Mouse (Mus musculus): ENCODE results near the gene Lrrc55. TPM values are rescaled to one million over a fixed set of nuclear protein-coding genes. Genes with fewer than 3 reads are reported as not detected.

Gene Lrrc55
- polyA plus RNA-seq, 1 experiment, result 35.7 TPM

GRCm38 (mm10) chr2:85155334-85155733 is 41.7 kb downstream of the Lrrc55 start:
- Histone ChIP-seq H3K27ac (ENCODE audit: insufficient read depth, low read length) (no peak overlapping the region), H3K4me3 (ENCODE audit: insufficient read depth, low read length) (no peak overlapping the region), H3K4me1 (ENCODE audit: control insufficient read depth, insufficient read depth, low read length) (0 out of 2 replicates have a peak, but pooled peaks cover 2% of the 10 kb centered on the region)
- TF ChIP-seq CTCF (IDR thresholded peaks at IDR 0.05; ENCODE audit: extremely low read depth, insufficient read depth, low read length) (no peak), POLR2A (IDR thresholded peaks at IDR 0.05; ENCODE audit: extremely low read depth, insufficient read depth, low read length) (no peak)

GRCm38 (mm10) chr2:85151233-85151632 is 45.8 kb downstream of the Lrrc55 start:
- Histone ChIP-seq H3K4me3 (ENCODE audit: insufficient read depth, low read length) (no peak overlapping the region), H3K4me1 (ENCODE audit: control insufficient read depth, insufficient read depth, low read length) (peaks cover 2% of the 10 kb centered on the region; the same call in 1 of the 2 replicates), H3K27ac (ENCODE audit: insufficient read depth, low read length) (no peak overlapping the region)
- TF ChIP-seq POLR2A (IDR thresholded peaks at IDR 0.05; ENCODE audit: extremely low read depth, insufficient read depth, low read length), result no peak

- Histone ChIP-seq H3K27ac (ENCODE audit: insufficient read depth, low read length) (no peak overlapping the region), H3K4me3 (ENCODE audit: insufficient read depth, low read length) (no peak overlapping the region), H3K4me1 (ENCODE audit: control insufficient read depth, insufficient read depth, low read length) (peaks cover 2% of the 10 kb centered on the region; the same call in 1 of the 2 replicates)
- TF ChIP-seq CTCF (IDR thresholded peaks at IDR 0.05; ENCODE audit: extremely low read depth, insufficient read depth, low read length) (no peak), POLR2A (IDR thresholded peaks at IDR 0.05; ENCODE audit: extremely low read depth, insufficient read depth, low read length) (no peak)
Measured at GRCm38 (mm10) chr2:85150373-85150772, 46.6 kb downstream of the Lrrc55 start.

GRCm38 (mm10) chr2:85147481-85147880 is 49.5 kb downstream of the Lrrc55 start:
- H3K27ac ChIP-seq (ENCODE audit: insufficient read depth, low read length), result no peak overlapping the region
- TF ChIP-seq POLR2A (IDR thresholded peaks at IDR 0.05; ENCODE audit: extremely low read depth, insufficient read depth, low read length), result no peak
- H3K4me1 ChIP-seq (ENCODE audit: control insufficient read depth, insufficient read depth, low read length), result peaks cover 2% of the 10 kb centered on the region; the same call in 1 of the 2 replicates
- H3K4me3 ChIP-seq (ENCODE audit: insufficient read depth, low read length), result no peak overlapping the region

DNA sequence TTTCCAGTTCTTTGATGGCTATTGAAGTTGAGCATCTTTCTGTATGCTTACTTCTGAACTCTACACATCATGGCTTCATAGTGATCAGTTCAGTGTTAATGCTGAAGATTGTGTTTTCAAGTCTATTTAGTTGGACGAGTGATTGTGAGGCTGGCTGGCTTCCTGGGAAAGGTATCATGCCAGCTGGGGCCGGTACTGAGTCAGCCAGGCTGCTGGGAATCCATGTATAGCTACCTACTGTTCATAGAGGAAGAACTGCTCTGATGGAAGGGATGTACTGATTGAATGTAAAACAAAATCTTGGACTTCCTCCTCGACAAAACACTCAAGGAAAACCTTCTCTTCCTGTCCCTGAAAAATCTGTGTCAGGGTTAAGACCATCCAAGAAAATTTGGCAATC is 51.7 kb downstream of the Lrrc55 start:
- Histone ChIP-seq H3K27ac (ENCODE audit: insufficient read depth, low read length) (no peak overlapping the region), H3K4me3 (ENCODE audit: insufficient read depth, low read length) (no peak overlapping the region), H3K4me1 (ENCODE audit: control insufficient read depth, insufficient read depth, low read length) (no peaks in the 10 kb centered on the region; the same call in 1 of the 2 replicates)
- no peak for TF ChIP-seq CTCF (IDR thresholded peaks at IDR 0.05; ENCODE audit: extremely low read depth, insufficient read depth, low read length)
- TF ChIP-seq POLR2A (IDR thresholded peaks at IDR 0.05; ENCODE audit: extremely low read depth, insufficient read depth, low read length), result no peak

GRCm38 (mm10) chr2:85144908-85145307 is 52.1 kb downstream of the Lrrc55 start:
- no peak for TF ChIP-seq CTCF (IDR thresholded peaks at IDR 0.05; ENCODE audit: extremely low read depth, insufficient read depth, low read length)
- no peak for TF ChIP-seq POLR2A (IDR thresholded peaks at IDR 0.05; ENCODE audit: extremely low read depth, insufficient read depth, low read length)
- Histone ChIP-seq H3K27ac (ENCODE audit: insufficient read depth, low read length) (no peak overlapping the region), H3K4me1 (ENCODE audit: control insufficient read depth, insufficient read depth, low read length) (no peaks in the 10 kb centered on the region; the same call in 1 of the 2 replicates), H3K4me3 (ENCODE audit: insufficient read depth, low read length) (no peak overlapping the region)

DNA sequence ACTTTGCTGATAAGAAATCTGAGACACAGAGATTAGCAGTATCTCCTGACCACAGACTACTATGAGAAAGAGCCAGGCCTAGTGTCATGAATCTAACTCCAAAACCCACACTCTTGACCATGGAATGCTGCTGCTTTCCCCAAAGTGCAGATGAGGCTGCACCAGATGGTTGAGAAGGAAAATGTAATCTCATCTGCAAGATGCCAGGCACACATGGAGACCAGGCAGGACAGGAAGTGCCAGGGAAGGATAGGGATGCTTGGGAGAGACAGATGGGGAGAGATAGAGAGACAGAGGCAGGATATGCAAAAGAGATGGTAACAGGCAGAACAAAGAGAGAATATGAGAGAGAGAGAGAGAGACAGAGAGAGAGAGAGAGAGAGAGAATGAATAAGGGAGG is 56.2 kb downstream of the Lrrc55 start:
- H3K4me3 ChIP-seq (ENCODE audit: insufficient read depth, low read length), result no peak overlapping the region
- no peak overlapping the region for H3K27ac ChIP-seq (ENCODE audit: insufficient read depth, low read length)
- no peak for TF ChIP-seq POLR2A (IDR thresholded peaks at IDR 0.05; ENCODE audit: extremely low read depth, insufficient read depth, low read length)
- no peak for TF ChIP-seq CTCF (IDR thresholded peaks at IDR 0.05; ENCODE audit: extremely low read depth, insufficient read depth, low read length)
- no peaks in the 10 kb centered on the region for H3K4me1 ChIP-seq (ENCODE audit: control insufficient read depth, insufficient read depth, low read length)

DNA sequence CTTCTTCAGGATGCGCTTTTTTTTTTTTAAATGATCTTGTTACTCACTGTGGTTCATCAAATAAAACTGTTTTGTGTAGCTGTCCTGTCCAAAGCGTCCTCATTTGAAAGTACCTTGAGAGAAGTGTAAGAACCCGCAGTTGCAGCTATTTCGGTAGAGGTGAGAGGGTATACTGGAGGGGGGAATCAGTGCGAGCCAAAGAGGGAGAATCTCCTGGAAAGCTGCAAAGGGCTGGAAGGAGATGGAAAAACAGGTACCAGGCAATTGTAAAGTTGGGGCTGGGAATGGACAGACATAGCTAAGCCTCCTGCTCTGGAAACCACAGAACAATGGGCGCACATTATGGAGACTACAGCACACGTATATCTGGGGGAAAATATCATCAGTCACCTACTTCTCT is 57.2 kb downstream of the Lrrc55 start:
- H3K4me3 ChIP-seq (ENCODE audit: insufficient read depth, low read length), result no peak overlapping the region
- TF ChIP-seq CTCF (IDR thresholded peaks at IDR 0.05; ENCODE audit: extremely low read depth, insufficient read depth, low read length) (no peak), POLR2A (IDR thresholded peaks at IDR 0.05; ENCODE audit: extremely low read depth, insufficient read depth, low read length) (no peak)
- H3K27ac ChIP-seq (ENCODE audit: insufficient read depth, low read length), result no peak overlapping the region
- H3K4me1 ChIP-seq (ENCODE audit: control insufficient read depth, insufficient read depth, low read length), result no peaks in the 10 kb centered on the region

- Histone ChIP-seq H3K27ac (ENCODE audit: insufficient read depth, low read length) (no peak overlapping the region), H3K4me3 (ENCODE audit: insufficient read depth, low read length) (no peak overlapping the region), H3K4me1 (ENCODE audit: control insufficient read depth, insufficient read depth, low read length) (no peaks in the 10 kb centered on the region)
- no peak for TF ChIP-seq CTCF (IDR thresholded peaks at IDR 0.05; ENCODE audit: extremely low read depth, insufficient read depth, low read length)
- TF ChIP-seq POLR2A (IDR thresholded peaks at IDR 0.05; ENCODE audit: extremely low read depth, insufficient read depth, low read length), result no peak
Measured at GRCm38 (mm10) chr2:85139393-85139792, 57.6 kb downstream of the Lrrc55 start.

- H3K4me1 ChIP-seq (ENCODE audit: control insufficient read depth, insufficient read depth, low read length), result no peaks in the 10 kb centered on the region
- no peak overlapping the region for H3K4me3 ChIP-seq (ENCODE audit: insufficient read depth, low read length)
- TF ChIP-seq CTCF (IDR thresholded peaks at IDR 0.05; ENCODE audit: extremely low read depth, insufficient read depth, low read length) (no peak), POLR2A (IDR thresholded peaks at IDR 0.05; ENCODE audit: extremely low read depth, insufficient read depth, low read length) (no peak)
- no peak overlapping the region for H3K27ac ChIP-seq (ENCODE audit: insufficient read depth, low read length)
Measured at GRCm38 (mm10) chr2:85138143-85138542, 58.9 kb downstream of the Lrrc55 start.
